Mouse (Mus musculus) cerebellum, postnatal 36 days (tissue): ENCODE measurements around the gene Hoxd13.

ENCODE experiments used
- DNase-seq, 2 experiments: peaks; one replicate each; pipeline ENCODE4 v3.0.0; 2021 to 2022; ENCODE audit warnings: mixed read lengths in 2 of 2

The Hoxd13 gene

DNA sequence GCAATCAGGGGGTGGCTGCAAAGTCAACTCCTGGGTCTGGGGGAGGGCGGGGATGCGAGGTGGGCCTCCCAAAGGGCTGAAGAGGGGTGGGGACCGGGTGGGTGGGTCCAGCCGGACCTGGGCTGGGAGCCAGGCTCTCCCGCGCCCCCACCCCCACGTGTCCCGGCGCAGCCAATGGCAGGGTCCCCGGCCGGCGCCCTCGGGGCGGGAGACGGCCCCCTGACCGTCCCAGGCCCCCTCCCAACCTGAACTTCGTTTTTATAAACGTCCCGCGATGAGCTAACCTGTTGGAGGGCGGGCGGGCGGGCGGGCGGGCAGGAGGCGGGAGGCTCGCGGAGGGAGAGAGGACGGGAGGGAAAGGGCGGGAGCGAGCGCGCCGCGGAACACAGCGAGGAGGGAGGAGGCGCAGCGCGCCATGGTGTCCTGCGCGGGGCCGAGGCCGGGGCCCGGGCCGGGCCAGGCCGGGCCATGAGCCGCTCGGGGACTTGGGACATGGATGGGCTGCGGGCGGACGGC, at the start of gene Hoxd13:
TSS of gene Hoxd13 (plus strand) at position 469 of the 516 bp plus-strand sequence.
- no peak for DNase-seq

DNA sequence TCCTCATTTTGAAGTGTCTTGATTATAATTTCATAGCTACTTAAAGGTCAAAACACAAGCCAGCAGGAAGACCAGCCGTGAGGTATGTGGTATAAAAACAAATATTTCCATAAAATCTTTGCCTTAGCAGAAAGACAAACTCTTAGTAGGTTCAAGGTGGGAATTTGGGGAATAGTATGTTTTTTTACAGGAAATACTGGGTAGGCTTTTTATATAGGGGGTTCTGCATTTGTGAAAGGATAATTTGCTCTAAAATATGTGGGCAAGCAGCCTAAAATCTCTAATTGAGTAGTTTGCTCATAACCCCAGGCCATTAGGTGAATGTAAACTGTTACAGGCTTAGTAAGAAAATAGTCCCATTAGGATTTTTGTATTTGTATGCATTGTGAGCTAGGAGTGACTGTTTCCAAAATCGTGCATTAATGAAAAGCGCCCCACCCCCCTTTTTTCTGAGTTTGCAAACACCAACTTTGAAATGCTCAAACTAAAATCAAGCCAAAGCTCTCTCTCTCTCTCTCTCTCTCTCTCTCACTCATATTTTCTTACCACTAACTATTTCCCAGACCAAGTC, 48.3 kb upstream of the Hoxd13 start:
- DNase-seq = no peak

DNA sequence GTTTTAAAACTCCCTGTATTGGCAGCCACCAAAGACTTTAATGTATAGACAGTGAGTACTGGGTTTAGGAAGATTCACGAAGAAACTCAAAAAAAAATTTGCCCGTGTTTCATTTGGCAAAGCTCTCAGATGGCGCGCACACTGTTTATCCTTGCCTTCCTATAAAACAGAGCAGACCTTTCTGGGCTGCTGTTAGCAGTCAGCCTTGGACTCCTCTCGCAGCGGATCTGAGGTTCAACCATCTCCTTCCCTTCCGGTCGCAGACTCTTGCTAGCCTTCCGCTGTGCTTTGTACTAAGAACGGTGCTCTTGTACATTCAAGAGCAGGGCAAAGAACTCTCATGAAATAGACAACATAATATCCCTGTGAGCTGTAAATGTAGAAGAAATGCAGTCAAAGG, 47.7 kb upstream of the Hoxd13 start:
- no peak for DNase-seq

DNA sequence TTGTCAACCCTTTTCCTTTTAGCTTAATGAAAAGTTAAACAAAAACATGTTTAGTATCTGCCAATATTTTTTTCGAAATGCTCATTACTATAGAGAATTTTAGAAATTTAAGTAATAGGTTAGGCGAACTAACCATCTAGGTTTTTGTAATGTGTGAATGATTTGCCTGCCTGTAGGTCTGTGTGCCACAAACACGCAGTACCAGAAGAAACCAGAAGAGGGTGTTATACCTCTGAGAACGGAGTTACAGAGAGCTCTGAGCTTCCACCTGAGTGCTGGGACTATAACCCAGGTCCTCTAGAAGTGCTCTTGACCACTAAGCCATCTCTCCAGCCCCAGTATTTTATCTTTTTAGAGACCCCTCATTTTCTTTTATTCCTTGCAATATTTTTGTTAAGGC, 32.7 kb upstream of the Hoxd13 start:
- no peak for DNase-seq

DNA sequence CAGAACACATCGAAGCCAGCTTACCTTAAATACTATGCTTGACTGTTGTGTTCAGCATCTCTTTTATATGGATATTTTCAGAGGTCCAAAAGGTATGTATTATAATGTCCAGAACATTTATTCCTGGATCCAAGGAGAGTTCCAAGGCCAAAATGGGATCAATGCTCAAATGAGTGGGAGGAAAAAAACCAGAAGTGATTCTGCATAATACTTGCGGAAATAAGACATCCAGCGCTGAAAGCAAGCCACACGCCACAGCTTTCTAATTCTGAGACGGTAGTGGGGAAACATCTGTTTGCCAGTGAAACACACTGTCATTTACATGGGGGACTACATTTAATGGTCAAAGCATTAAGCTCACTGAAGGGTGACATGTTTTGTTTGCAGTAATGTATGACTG, 25.7 kb upstream of the Hoxd13 start:
- DNase-seq = no peak

DNA sequence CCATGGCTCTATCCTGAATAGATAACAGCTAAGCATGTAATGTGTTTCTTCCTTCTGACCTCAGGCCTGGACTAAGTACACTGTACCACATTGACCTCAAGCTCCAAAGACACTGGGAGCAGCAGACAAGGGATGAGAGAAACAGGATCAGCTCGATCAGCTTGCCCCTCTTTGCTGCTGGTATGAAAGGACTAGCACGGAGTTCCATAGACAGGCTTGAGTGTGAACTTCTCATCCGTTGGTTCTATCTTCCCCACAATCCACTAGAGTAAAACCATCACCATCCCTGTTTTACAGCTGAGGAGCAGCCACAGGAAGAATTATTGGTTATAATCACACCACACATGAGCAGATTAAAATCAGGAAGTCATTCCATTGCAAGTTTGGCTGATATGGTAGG, 22.5 kb upstream of the Hoxd13 start:
- DNase-seq = no peak

DNA sequence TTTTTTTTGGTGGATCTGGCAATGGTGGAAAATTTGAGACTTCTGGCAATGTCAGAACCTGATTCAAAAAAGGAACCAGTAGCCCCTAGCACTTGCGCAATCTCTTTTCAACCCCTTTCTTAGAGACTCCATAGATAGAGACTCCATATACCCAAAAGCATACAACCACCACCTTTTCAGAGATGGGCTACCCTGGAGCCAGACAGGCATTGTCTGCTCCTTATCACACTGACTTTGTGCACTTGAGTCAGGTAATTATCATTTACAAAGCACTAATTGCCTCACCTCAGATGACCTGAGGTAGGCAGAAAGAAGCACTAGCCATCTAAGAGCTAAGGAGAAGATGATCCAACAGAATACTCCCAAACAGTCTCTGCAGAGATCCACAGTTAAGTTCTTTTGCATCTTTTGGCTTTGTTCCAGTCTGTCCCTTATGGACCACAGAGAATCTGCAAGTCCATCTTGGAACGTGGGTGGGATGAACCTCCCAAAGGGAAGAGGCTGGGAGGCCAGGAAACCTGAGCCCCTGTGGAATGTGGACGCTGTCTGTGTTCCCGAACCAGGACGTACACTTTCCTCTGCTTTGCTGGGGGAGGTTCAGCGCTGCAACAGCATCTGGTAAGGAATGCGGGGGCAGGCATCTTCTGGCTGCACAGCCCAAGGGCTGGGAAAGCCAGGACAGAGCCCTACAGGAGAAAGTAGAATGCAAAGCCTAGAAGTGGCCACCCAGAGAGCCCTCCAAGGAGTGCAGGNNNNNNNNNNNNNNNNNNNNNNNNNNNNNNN, 20.8 kb upstream of the Hoxd13 start:
- no peak for DNase-seq

DNA sequence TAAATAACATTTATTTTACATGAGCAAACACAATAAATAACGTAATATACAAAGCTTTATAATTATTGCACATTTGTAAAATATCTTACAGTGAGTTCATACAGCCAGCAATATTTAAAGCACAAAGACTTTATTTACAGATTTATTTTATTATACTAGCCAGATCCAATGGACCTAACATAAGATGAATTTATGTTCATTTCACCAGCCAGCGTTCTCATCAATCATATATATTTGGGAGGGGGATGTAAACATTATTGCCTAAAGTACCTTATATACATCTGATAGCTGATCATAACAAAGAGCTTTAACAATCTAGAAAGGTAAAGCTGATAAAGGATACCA, 15.1 kb upstream of the Hoxd13 start:
- no peak for DNase-seq

DNA sequence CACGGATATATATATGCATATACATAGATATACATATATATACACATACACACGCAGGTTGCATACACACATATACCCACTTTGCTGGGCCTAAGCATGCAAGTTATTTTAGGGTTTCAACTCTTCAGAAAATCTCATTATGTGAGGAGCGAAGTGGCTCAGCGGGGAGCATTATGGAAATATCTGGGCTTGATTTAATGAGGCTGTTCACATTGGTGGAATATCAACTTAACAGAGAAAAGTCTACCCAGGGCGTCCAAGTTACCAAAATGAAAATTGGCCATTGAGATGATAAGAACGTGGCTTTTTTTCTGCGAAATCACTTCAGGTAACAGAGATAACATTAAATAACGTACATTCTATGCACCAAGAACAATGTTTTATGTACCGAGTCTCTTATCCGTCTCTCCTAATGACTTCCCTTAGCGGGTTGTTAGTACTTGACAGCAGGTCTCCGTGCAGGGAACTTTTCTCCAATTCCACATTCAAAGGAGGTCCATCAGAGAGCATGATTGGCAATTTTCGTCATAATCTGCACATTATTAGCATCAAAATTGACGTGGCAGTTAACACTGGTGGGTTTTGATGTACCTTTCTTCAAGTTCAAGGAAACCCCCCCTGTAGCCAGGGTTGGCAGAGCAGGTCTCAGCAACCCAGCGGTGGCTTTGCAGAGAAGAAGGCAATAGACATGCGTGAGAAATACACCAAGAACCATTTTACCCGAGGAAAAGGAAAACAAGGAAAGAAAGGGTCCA, 14.2 kb upstream of the Hoxd13 start:
- no peak for DNase-seq

DNA sequence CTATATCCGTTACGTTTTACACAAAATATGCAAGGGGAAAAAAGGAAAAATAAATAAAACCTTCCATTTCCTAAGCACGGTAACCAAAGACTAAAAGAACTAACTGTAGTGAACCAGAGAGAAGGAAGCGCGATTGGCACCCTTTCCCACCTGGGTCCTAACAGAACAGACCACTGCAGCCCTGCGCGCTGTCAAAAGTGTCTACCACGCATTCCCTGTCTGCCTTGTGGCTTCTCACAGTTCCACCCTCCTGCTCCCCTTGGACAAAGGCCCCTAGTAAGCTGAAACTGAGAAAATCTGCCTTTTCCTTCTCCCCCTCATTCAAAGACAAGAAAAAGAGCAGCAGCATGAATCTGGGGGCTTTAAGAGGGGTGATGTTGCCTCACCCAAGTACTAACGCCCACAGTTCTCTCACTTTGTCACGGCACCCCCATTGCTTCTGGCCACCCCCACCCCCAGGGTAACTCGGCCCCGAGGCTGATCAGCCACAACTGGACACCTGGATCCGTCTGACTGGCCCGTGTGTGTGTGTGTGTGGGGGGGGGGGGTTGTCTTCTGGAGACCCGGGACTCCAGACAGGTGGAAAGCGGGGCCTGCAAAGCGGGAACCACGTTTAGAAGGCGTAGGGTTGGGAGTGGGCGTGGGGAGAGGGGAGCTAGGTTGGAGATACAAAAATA, 13.2 kb upstream of the Hoxd13 start:
- no peak for DNase-seq

DNA sequence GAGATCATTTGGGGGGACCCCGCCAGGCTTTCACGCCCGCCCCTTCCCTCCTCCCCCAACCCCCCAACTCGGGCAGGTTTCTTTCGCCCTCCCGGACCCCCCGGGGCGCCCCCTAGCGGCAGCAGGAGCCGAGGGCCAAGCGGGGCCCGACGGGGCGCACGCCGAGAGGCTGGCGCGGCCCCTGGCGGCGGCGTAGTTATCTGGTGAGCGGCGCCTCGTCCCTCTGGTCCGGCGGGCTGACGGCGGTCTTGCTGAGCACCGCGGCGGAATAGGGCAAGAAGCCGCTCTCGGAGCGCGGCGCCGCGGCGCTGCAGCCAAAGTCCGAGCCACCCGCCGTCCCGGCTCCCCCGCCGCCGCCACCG, 12.7 kb upstream of the Hoxd13 start:
- no peak for DNase-seq

DNA sequence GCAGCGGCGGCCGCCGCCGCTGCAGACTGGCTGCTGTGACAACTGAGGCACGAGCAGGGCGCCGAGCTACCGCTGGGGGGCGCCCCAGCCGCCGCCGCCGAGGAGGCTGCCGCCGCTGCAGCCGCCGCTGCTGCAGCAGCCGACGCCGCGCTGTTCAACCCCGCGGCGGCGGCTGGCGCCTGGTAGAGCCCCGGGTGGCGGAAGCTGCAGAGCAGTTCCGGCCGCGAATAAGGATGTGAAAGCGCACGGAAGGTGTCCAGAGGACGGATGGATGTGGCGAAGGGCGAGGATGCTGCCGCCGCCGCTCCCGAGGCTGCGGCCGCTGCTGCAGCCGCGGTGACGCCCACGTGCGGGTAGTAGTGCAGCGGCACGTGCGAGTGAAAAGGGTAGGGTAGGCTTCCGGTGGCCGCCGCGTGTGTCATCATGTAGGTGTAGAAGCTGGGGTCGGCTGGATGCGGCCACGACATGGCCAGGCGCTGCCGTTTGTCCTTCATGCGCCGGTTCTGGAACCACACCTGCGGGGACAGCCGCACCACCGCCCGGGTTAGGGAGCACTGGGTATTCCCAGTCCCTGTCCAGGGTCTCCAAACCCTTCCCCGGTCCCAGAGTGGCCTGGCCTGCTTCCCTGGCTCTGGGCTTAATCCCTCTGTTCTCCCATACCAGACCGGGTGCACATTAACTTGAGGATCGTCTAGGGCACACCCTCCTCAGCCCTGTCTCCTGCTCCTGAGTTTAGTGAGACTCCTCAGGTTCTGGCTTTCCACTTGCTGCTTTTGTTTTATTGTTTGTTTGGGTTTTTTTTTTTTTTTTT, 12.1 kb upstream of the Hoxd13 start:
- DNase-seq = no peak

DNA sequence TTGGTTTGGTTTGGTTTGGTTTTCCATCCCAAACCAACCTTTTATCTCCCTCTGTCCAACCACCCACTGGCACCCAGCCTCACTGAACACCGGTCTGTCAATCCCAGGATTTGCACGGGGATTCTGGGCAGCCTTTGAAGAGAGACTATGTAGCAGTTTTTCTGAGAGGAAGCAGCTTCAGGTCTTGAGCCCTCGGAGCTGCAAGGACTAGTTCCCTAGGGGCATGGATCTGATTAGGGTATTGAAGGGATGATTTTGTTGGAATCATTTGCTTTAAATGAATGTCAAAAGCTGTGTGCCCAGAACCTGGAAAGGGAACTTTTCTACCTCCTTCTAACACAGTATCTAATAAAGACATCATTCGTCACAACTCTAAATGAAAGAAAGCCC, 11.5 kb upstream of the Hoxd13 start:
- DNase-seq = no peak

DNA sequence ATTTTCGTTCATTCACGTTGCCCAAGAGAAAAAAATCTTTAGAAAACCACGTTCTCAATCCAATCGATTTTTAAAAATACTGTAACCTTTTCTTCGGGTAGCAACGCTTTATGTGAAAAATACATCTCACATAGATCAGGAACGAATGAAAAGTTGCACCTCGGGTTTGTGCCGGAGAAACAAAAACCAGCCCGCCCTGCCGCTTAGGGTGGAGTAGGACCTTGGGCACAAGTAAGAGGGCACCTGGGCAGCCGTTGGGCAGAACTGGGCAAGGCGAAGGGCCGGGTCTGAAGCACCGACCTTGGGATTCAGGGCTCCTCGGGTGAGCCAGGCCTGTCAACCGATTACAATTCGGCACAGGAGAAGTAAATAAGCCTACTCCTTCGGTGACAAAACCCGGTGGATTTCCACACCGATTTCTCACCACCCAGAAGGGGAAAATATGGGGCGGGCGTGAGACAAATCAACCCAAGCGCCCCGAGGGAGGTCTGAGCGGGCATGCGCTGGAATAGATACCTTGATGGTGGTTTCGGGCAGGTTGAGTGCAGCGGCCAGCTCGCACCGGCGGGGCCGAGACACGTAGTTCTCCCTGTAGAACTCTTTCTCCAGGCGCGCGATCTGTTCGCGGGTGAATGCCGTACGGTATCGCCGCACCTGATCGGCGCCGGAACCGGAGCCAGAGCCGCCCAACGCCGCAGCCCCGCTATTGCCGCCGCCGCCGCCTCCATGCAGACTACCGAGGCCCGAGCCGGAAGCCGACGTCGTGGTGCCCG, 10.7 kb upstream of the Hoxd13 start:
- DNase-seq = no peak

DNA sequence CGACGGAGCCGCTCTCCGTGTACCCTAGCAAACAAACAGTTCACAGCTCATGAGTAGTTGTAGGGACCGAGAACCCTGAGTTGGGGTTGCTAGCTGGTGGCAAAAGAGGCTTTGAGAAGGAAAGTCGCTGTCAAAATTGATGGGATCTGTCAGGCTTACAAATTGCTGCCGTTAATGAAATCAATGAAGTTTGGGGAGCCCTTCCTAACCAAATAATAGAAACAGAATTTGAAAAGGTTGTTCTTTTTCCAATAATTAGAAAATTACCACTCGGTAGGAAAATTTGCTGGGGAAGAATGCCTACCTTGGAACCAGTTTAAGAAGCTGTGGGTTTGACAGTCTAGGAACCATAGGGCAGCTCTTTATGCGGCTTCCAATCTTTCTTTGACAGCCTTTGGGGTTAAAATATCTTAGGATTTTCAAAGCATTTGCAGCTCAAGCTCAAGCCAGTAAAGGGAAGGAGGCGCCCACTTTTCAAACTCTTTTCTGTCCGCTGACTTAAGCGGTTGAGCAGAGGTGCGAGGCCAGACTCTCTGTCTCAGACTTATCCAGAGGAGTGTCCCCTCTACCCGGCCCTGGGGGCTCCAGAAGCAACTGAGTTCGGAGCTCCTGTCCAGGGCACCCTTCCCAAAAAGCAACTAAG, 10.0 kb upstream of the Hoxd13 start:
- no peak for DNase-seq

DNA sequence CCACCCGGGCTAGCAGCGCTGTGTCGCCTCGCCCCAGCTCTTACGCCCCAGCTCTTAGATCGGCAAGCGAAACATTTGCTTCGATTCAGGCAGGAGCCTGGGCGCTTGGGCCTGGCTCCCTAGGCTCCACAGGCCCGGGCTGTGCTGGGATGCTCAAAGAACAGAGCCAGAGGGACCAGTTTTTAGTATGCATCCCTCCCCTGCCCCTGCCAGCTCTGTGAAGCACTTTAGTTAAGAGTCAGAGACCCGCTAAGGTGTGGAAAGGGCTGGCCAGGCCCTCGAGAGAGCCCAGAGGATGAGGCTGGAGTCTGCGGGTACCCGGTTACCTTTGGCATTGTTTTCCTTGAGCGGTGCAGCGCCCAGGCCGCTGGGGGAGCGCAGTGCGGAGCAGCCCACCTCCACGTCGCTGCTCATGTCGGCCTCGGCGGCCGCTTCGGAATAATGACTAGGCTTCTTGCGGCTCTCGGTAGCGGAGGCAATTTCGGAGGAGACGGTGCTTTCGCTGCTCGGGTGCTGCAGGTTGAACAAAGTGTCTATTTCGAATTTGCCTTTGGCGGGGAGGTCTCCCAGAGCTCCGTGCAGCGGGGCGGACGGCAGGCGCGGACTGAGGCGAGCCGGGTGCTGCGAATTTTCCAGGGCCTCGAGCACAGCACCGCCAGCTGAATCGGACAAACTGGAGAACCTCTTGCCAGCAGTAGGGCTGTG, 9.3 kb upstream of the Hoxd13 start:
- DNase-seq = no peak

DNA sequence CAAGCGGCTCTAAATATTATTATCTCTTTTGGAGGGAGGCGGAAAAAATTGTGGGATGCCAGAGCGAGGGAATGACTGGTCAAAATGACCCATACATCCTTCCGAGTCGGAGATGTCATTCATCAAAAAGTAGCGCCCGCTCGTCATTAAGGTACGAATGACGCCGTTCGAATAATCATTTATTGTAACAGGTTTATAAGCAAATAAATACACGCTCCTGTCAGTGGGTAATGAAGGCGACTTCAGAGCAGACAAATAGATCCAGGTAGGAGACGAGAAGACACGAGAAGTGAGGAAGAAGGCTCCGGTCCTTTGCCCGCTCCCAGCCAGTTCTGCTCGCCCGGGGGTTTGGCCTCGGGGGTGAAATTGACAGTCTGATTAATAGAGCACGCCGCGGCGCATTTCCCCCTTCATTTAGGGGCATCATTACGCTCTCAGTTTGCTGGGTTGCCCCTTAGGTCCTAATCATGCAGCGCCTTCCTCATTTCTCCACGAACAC, 8.6 kb upstream of the Hoxd13 start, which contains the start of gene Evx2:
TSS of gene Evx2 (minus strand) at position 51 of the 499 bp plus-strand sequence.
- no peak for DNase-seq

DNA sequence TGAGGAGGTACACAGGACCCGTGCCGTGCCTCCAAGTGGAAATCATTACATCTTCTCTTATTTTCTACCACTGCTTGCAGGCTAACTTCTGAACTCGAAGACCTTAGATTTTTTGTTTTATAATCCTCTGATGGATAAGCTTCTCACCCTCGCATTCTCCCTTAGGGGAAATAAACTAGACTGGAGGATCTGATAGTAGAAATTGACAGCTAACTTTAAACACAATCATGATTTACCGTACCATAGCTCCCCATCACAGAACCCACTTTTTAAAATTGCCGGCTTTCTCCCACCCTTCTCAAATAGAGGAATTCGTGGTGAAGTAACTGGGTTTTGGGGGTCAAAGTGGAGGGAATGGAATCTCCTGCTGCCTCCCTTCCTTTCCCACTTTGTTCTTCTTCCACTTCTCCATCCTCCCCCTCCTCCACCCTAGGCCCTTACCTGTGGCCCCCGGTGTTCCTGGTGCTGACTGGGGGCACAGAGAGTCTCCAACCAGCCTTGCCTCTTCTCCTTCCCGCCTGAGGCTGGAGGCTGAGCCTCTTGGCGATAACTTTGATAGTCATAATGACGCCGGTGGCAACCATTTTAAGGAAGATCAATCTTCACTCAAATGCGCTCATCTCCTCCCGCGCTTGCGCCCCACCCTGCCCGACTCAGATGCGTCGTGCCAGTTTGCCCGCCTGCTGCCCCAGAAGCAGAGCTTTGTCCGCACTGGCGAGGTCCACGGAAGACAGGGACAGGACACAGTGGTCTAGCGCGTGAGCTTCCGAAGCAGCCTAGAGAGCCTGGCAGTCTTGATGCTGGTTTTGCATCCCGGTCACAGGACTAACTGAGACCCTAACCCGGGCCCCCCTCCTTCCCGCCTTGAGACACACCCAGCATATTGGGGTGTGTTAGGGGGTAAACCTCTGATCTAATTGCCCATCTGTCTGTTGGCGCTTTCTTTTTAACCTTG, 7.4 kb upstream of the Hoxd13 start:
- DNase-seq = no peak

DNA sequence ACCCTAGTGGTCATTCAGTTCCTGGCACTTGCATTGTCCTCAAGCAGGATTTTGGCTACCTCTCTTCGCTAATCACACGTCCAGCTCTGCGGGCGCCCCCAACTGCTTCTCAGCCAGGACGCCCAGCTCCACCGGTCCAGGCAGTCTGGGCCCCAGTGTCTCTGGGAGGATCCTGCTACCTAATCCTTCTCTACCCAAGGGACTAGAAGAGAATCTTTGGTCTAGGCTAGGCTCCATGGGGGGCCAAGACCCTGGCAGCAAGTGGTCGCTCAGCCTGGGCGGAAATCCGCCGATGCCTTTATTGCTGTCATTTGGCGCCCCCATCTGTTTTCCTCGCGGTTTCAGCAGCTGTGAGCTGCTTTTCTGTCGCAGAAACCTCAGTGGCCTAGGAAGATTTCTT, 6.4 kb upstream of the Hoxd13 start:
- no peak for DNase-seq
